Mouse (Mus musculus): ENCODE results near the gene Gm11361. TPM values are rescaled to one million over a fixed set of nuclear protein-coding genes. Genes with fewer than 3 reads are reported as not detected.

The Gm11361 gene
- polyA plus RNA-seq (2015; fragmentation: Nextera tagmentation; extraction: Ambion mirVana) = 7.2 and 11.6 TPM in 2 replicates

GRCm38 (mm10) chr13:28257228-28257627, at the start of gene Gm11361:
TSS of gene Gm11361 (plus strand) at chr13:28257528.

Other genes with a start within 250 kb of the Gm11361 start
- not detected in 2 replicates for gene Prl4a1, start 241.3 kb upstream of the Gm11361 start, polyA plus RNA-seq (2015; fragmentation: Nextera tagmentation; extraction: Ambion mirVana)
- not detected in 2 replicates for gene Prl5a1, start 115.0 kb upstream of the Gm11361 start, polyA plus RNA-seq (2015; fragmentation: Nextera tagmentation; extraction: Ambion mirVana)